Mouse (Mus musculus) megakaryocyte, embryonic 14.5 days (primary cell): Measurements from ENCODE around the gene Itgad.

Source experiments
- FLI1 ChIP-seq: IDR thresholded peaks from 2 replicates; pipeline ENCODE4 v1.6.1; 2012; ENCODE audit warnings: low read length, inconsistent platforms, mixed read lengths
- GATA1 ChIP-seq: IDR thresholded peaks from 3 replicates; pipeline ENCODE4 v1.6.1; 2012; ENCODE audit warnings: mixed read lengths, low read length, inconsistent platforms, borderline replicate concordance

DNA sequence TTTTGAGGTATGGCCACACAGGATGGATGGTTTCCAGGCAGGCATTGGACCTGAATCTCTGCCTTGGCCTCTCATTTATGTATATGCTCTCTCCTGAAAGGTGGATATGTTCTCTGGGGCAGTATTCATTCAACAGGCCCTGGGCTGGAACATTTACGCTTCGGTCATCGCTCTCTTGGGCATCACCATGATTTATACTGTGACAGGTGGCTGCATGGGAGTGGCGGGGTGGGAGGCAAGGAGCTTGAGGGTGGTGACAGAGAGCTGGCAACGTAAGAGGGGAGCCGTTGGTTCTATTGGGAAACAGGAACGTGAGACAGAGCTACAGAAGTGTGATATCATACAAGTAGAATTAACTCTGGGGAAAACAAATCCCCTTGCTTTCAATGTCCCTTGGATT is 113.6 kb downstream of the Itgad start:
- no peak for TF ChIP-seq GATA1
- TF ChIP-seq FLI1 = no peak
